Mouse (Mus musculus) MEL-GATA-1-ER (cell line): ENCODE measurements around the gene Ap2a2.
A peak's percentile ranks its signal among the peaks of the same experiment; 100 is the strongest.
"Not testable (repeated sequence)": the region's sequence is repeated elsewhere in the genome, so short reads cannot be mapped to it uniquely, and the experiment has no call there.

Experiments used
- DNase-seq: peaks from one replicate; pipeline ENCODE4 v3.0.0-alpha.2; 2012; ENCODE audit warnings: low read depth; ENCODE audit errors: extremely low read depth

The Ap2a2 gene

DNA sequence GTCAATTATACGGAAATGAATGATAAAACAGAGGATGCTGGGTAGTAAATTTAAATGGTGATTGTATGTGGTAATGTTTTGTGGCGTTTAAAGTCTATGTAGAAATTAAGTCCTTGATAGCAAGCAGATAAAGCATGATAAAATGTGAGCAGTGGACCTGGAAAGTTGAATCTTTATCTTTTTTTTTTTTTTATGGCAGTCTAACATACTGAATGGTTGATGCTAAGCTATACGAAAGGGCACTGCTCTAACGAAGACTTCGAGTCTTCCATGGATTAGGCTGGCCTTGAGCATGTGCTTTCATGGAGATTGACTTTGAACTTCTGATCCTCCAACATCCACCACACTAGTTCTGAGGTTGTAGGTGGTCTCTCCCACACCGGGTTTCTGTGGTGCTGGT, 31.1 kb downstream of the Ap2a2 start:
- DNase-seq, result no peak

DNA sequence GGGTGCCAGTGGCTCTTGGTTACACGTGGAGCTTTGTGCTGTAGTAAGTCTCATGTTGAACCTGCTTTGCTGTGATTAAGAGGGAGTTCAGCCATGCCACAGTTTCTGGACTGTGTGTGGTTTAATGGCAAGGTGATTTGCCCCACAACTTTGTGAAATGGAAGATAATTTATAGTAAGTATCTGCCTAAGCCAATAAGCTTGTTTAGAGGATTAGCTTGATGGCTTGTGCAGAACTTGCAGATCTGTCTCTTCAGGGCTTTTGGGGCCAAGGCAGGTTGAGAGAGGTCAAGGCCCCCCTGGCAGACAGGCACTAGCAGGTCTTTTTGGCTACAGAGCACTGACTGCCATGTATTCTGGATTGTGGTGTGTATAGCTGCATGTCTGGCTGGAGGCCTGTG, 35.0 kb downstream of the Ap2a2 start:
- no peak for DNase-seq

DNA sequence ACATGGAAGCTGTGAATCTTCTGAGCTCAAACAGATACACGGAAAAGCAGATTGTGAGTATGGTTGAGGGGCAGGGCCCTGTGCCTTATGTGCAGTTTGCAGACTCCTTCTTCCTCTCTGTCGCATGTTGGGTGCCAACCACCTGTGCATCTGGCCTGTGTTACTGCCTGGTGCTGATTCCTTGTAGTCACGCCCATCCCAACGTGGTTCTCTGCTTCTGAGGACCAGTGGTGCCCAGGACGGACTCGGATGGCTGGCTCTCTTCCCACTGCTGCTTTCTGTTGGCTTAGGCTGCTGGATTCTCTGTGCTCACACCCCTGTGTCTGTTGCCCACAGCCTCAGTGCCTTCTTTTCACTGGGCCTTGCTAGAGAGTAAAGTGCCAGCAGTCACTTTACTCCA, 35.6 kb downstream of the Ap2a2 start:
- no peak for DNase-seq

DNA sequence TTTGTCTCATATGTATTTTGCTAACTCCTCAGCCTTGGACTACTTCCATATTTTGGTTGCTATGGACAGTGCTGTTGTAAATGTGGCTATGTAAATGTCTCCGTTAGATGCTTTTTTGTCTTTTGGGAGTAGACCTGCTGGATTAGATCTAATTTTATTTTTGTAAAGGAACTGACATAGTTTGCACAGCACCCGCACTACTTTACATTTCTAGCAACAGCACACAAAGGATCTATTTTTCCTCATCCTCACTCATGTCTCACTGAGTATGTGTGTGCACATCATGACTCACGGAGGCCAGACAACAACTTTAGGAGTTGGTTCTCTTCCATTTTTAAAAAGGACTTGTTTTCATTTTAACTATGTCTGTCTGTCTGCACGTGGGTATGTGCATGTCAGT, 45.7 kb downstream of the Ap2a2 start:
- no peak for DNase-seq

DNA sequence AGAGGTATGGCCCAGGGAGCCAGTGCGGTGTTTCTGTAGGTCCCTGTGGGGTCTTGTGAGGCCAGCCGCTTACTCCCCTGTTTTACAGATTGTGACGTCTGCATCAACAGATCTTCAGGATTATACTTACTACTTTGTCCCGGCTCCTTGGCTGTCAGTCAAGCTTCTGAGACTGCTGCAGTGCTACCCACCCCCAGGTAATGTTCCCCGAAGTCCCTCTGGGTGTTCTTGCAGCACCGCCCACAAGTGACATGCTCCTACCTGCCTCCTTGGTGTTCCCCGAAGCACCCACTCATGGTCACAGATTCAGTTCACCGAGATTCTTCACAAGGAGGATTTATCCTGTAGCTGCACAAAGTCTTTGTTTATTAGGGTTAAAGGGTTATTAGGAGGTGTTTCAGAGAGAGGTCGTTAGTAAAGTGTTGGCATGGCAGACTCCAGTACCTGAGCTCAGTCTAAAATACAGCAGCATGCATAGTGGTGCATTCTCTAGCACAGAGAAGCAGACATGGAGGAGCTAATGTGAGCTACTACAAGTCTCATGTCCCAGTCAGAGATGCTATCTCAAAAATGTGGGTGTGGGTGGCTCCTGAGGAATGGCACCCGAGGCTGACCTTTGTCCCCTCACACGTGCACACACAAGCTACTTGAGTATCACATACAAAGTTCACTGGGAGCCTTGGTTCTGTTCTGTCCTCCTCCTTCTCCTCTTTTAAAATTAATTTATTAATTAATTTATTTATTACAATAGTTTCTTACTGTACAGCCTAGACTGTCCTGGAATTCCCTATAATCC, 47.9 kb downstream of the Ap2a2 start:
- DNase-seq, result no peak

DNA sequence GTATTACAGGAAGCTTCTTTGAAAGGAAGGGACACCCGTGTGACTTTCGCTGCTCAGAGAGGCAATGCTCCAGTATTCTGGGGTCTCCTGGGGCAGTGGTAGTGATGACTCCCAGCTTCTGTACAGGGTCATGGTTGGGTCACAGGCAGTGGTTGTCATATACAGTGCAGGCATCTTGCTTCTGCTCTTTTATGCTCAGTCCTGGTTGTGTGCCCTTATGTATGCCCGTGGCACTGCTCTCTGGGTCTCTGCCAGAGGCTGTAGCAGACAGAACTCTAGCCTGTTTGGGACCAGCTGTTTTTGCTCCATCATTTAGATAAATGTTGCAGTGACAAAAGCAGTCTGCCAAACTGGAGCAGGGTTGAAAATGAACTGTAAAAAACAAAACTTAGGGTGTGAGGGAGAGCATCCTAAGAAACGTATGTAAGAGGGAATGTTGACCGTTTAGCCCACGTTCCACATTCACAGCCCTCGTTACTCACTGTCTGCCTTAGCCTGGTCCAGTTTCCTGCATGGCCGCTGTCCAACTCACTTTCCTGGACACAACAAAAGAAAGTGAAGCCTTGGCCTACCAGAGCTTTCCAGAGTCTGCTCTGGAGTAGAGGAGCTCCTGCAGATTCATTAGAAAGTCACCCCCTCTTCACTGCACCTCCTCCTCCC, 49.9 kb downstream of the Ap2a2 start:
- DNase-seq, result no peak

DNA sequence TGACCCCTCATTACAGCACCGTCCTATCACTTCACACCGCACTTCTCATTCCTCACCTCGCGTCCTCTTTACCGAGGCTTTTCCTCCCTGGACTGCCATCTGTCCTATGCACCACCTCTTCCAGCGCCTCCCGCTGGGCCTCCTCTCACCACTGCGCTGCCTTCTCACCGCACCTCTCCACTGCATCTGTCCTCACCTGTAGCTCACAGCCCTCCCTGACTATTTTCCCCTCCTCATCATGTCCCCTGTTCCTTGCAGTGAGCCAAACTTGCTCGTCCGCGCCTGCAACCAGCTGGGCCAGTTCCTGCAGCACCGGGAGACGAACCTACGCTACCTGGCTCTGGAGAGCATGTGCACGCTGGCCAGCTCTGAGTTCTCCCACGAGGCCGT, 50.4 kb downstream of the Ap2a2 start:
- no peak for DNase-seq

DNA sequence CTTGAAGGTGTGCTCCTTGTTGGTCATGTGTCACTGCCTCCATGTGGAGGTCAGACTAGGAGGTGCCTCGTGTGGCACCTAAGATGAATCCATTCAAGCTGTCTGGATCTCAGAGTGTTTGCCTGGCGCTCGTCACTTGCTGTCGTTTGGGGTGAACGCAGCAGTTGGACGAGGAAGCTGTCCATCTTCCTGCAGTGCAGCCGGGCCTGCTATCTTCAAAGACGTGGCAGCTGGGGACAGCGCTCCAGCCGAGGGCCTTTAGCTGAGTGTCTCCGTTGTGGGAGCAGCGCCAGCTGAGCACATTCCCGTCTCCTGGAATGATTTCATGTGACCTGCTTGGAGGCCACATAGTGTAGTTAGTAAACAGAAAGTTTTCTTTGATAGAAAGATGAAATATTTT, 50.8 kb downstream of the Ap2a2 start:
- DNase-seq, result no peak

DNA sequence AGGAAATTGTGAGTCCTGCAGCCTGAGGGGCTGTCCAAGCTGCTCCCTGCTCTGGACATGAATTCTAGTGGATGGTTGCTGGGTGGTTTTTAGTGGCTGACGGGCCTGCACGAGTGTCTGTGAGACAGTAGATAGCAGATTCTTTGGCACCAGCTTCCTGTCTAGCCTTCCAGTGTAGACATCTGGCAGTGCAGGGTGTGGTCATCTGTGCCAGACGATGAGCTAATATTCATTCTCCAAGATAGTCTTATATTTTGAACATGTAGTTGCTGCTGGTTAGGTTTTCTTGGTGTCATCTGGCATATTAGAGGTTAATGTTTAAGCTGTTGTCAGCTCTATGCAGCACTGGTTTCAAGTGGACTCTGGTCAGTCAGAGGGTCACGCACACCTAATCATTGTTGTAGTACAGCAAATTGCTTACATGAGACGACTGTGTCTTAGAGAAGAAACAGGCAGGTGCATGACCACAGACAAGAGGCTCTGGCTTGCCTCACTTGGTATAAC, 52.4 kb downstream of the Ap2a2 start:
- DNase-seq, result peak; percentile 7

DNA sequence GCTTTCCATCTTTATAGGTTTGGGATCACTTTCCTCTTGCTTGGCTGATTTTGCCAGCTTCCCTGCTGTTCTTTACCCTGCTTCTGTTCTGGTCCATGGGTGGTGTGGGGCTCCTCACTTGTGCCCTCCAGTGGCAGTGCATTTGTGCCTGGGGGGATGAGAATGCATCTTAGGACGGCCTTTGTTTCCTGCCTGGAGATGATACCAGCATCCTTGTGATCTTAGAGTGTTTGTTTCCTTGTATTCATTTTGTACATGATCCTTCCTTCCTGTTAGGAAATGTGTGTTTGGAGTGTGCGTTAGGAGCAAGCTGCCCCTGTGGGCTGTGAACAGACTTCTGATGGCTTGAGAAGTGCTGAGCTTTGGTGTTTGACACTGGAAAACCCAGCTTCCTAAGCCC, 62.2 kb downstream of the Ap2a2 start:
- DNase-seq, result no peak

DNA sequence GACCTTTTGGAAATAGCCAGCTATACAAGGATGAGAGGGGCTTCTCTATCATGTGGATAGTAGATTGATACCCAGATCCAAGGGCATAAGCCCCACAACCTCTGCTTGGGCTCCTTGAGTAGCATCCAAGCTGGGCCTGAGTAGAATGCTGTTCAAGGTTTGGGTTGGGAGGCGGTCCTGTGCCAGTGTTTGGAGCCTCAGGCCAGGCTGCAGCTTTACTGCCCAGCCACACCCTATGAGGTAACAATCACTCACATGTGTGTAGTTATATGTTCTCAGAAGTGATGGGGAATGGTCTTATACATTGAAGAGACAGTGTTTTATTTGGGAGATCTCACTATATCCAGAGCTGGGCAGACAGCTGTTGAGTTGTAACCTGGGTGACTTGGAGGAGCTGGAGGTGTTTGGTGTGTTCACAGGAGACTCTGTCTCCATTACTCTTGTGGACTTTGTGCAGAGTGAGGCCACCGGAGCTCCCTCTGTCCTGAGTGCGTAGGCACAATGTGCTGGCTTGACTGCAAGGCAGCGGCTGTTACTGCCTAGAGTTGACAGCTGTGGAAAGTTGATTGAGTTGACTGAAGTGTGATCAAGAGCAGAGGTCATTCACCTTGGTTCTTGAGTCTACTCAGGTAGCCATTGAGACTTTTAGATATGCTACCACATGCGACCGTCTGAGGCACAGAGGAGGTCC, 63.3 kb downstream of the Ap2a2 start:
- no peak for DNase-seq

DNA sequence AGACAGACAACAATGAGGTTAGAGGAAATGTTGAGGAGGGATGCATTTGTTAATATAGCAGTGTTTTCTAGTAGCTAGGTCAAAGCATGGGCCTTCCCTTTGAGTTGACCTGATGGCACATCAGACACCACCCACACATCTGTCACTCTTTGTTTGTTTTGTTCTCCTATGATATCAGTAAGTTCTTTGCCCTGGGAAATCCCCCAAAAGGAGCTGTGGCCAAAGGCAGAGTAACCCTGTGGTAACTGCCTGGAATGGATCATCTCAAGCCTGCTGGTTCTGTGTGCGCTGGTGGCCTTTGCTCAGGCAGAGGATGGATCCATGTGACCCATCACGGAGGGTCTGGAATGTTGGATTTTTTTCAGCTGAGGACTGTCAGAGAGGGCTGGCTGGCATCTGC, 66.0 kb downstream of the Ap2a2 start:
- no peak for DNase-seq

DNA sequence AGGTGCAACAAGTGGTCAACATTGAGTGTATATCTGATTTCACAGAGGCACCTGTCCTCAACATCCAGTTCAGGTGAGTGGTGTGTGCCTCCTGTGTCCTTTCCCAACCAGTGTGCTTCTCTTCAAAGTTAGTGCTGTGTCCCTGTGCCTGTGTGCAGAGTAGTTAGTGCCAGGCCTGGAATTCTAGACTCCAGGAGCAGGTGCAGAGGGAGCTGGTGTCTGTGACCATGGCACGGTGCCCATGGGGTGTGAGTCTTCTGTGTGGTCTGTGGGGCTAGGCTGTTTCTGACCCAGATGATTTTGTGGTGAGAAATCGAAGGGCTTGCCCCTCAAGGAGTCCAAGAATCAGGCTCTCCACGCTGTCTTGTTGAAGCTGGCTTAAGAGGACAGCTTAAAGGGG, 67.3 kb downstream of the Ap2a2 start:
- no peak for DNase-seq

DNA sequence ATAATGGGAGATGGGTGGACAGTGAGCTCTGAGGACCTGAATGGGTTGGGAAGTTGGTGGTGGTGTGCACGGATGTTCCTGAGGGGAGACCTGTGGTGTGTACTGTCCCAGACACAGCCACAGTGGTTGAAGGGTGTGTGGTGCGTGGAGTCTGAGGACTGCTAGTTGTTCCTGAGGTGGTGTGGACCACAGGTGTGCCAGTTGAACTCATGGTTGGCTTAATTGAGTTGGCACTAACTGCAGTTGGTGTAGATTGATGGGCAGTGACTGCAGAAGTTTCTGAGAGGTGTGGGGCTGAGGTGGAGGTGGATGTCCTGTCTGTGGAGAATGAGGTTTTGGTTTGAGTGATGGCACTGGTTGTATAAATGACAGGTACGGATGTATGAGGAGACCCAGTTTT, 76.1 kb downstream of the Ap2a2 start:
- DNase-seq, result not testable (repeated sequence)

DNA sequence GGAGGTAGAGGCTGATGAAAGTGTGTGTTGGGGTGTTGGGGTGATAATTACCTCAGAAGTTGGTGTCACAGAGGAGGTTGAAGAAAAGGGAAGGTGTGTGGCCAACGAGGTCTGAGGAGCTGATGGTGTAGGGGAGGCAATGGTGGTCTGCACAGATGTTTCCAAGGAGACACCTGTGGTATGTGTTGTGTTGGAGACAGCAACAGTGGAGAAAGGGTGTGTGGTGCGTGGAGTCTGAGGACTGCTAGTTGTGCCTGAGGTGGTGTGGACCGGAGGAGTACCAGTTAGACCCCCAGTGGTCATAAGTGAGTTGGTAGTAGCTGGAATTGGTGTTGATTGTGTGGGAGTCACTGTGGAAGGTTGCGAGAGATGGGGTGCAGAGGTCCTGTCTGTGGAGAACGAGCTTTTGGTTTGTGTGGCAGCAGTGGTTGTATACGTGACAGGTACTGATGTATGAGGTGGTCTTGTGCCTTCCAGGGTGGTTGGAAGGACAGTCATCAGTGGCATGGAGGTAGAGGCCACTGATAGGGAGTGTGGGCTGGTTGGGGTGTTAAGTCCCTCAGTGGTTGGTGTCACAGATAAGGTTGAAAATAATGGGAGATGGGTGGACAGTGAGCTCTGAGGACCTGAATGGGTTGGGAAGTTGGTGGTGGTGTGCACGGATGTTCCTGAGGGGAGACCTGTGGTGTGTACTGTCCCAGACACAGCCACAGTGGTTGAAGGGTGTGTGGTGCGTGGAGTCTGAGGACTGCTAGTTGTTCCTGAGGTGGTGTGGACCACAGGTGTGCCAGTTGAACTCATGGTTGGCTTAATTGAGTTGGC, 76.8 kb downstream of the Ap2a2 start:
- DNase-seq, result not testable (repeated sequence)

DNA sequence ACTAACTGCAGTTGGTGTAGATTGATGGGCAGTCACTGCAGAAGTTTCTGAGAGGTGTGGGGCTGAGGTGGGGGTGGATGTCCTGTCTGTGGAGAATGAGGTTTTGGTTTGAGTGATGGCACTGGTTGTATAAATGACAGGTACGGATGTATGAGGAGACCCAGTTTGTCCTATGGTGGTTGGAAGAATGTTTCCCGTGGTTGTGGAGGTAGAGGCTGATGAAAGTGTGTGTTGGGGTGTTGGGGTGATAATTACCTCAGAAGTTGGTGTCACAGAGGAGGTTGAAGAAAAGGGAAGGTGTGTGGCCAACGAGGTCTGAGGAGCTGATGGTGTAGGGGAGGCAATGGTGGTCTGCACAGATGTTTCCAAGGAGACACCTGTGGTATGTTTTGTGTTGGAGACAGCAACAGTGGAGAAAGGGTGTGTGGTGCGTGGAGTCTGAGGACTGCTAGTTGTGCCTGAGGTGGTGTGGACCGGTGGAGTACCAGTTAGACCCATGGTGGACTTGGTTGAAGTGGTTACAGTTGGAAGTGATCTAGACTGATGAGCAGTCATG, 77.4 kb downstream of the Ap2a2 start:
- not testable (repeated sequence) for DNase-seq

DNA sequence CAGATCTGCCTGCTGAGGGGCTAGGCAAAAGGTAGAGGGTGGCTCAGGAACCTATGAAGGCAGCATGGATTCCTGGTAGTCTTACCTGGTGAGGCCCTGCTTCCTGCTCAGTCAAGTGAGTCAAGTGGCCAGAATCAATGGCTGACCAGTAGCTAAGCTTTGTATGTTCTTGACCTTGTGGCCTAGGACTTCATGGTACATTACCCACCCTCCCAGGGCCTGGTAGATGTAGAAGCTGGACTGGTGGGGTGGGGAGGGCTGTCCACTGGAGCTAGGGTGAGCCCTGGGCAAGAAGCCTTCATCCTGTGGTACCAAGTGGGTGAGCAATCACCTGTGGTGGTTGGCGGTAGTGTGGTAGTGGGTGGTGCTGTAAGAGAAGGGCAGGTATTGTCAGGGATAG, 80.4 kb downstream of the Ap2a2 start:
- DNase-seq, result no peak

DNA sequence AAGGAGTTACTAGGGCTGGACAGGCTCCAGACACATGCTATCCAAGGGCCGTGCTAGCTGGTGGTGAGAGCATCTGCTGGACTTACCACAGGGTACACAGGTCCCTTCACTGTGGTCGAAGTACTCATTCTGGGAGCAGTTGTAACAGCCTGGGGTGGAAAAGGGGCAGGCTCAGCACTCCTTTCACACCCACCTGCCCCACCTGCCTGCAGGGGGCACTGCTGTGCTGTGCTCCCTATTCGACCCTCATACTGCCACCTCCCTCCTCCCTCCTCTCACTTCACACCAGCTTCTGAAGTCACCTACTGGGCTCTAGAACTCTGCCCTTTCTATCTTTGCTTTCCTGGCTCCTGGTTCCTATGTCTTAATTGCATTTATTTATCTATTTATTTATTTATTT, 81.2 kb downstream of the Ap2a2 start:
- peak; percentile 8 for DNase-seq

DNA sequence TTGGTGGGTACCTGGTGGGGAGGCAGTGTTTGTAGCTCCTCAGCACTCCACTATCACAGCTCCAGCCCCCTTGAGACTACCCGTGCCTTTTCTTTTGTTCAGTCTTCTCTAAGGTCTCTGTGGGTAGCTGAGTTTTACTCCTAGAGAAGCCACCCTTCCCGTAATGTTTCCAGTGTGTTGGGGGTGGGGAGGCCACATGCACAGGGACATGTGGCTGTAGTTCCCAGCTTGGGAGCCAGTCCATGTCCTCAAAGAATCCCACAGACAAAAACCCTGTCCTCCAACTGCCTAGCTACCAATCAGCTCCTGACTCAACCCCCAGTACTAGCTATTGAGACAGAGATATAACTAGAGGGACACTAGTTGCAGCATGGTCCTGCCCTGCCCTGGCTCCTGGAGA, 85.1 kb downstream of the Ap2a2 start:
- DNase-seq, result no peak

DNA sequence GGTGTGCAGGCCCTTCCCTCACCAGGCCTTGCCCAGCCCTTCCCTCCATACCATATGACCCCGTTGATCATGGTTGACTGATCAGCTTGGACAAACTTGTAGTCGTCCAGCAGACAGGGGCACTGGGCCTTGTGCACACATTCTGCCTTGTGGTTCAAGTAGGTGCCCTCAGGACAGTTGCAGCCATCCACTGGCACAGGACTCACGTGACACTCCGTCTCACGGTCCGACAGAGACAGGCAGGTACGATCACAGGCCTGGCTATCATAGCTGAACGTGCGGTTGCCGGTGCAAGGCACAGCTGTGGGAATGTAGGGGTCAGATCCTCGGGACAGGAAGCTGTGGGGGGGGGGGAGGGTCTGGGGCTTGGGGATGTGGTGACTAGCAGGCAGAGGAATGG, 85.8 kb downstream of the Ap2a2 start:
- DNase-seq, result no peak

DNA sequence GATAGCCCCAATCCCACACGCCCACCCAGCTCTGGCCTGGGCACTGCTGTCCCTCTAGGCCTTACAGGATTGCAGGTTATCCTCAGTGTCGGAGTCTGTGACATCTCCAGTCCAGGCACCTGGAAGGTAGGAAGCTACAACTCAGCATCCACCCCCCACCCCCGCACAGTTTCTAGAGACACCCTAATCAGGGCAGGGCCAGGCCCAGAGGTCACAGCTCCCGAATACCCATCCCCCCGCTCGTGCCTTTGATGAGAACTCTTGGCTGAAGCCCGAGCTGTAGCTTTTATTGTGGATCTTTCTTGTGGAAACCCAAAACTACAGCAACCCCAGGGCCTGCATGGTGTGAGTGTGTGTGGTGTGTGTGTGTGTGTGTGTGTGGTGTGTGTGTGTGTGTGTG, 90.2 kb downstream of the Ap2a2 start:
- DNase-seq, result no peak
